Mouse (Mus musculus): ENCODE data around the gene Slc31a2. TPM values are rescaled to one million over a fixed set of nuclear protein-coding genes. Genes with fewer than 3 reads are reported as not detected.

The Slc31a2 gene
- polyA plus RNA-seq, 1 experiment from 2014 or later = 18.0 TPM

DNA sequence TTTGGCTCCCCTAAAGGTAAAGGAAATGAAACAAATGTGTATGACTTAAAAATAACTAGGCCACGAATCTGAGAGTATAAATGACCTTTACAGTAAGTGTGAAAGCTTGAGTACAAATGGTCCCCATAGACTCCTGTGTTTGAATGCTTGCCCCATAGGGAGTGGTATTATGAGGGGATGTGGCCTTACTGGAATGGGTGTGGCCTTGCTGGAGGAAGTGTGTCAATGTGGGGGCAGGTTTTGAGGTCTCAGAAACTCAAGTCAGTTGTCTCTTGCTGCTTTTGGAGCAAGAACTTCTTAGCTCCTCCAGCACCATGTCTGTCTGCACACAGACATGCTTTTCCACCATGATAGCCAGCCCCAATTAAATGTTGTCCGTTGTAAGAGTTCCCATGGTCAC is 54.1 kb downstream of the Slc31a2 start:
- Histone ChIP-seq H3K27me3 (replicated peaks; ENCODE audit: control insufficient read depth, insufficient read depth, low read length) (no peaks in the 10 kb centered on the region), H3K4me1 (ENCODE audit: control insufficient read depth, insufficient read depth, low read length) (no peaks in the 10 kb centered on the region), H3K9me3 (ENCODE audit: control insufficient read depth, low read length) (no peaks in the 10 kb centered on the region), H3K4me3 (ENCODE audit: low read depth, low read length) (no peak overlapping the region), H3K4me2 (ENCODE audit: low read depth, low read length) (no peak overlapping the region), H3K9ac (ENCODE audit: low read depth, low read length) (no peak overlapping the region), H3K36me3 (ENCODE audit: control insufficient read depth, insufficient read depth, low read length) (peaks cover 66% of the 10 kb centered on the region), H3K27ac (replicated peaks; ENCODE audit: low read depth, low read length) (no peak overlapping the region)
- ATAC-seq (ENCODE audit: low read depth) (no peak), DNase-seq (ENCODE audit: low spot score) (no peak)
- 84% methylated on average over 2 of the region's 2 CpGs for WGBS

DNA sequence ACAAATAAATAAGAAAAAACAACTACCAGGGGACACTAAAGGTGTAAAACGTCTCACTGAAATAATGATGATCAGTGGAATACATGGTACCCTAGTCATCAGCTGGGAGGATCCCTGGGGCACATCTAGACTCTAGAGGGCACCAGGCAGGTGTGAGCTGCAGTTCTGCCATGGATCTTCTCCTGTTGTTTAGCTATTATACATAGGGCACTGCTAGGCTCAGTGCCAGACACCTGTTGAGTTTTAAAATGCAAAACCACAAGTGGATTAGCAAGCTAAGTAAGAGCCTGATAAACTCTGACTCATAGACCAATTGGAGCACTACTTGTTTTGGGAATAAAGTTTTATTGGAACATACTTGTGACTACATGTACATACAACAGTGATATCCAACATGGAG is 55.9 kb downstream of the Slc31a2 start:
- H3K4me2 ChIP-seq (ENCODE audit: low read depth, low read length) = no peak overlapping the region
- peaks cover 68% of the 10 kb centered on the region for H3K36me3 ChIP-seq (ENCODE audit: control insufficient read depth, insufficient read depth, low read length)
- no peaks in the 10 kb centered on the region for H3K9me3 ChIP-seq (ENCODE audit: control insufficient read depth, low read length)
- no peak overlapping the region for H3K9ac ChIP-seq (ENCODE audit: low read depth, low read length)
- 84% methylated on average over 1 of the region's 1 CpGs for WGBS
- H3K27me3 ChIP-seq (replicated peaks; ENCODE audit: control insufficient read depth, insufficient read depth, low read length) = no peaks in the 10 kb centered on the region
- peak; percentile 21 for DNase-seq (ENCODE audit: low spot score)
- 0 out of 2 replicates have a peak, but pooled peaks have one; percentile 26 for ATAC-seq (ENCODE audit: low read depth)
- no peak overlapping the region for H3K4me3 ChIP-seq (ENCODE audit: low read depth, low read length)
- H3K4me1 ChIP-seq (ENCODE audit: control insufficient read depth, insufficient read depth, low read length) = no peaks in the 10 kb centered on the region
- no peak overlapping the region for H3K27ac ChIP-seq (replicated peaks; ENCODE audit: low read depth, low read length)

- Histone ChIP-seq H3K4me1 (ENCODE audit: control insufficient read depth, insufficient read depth, low read length) (no peaks in the 10 kb centered on the region), H3K9ac (ENCODE audit: low read depth, low read length) (no peak overlapping the region), H3K4me2 (ENCODE audit: low read depth, low read length) (no peak overlapping the region), H3K27ac (replicated peaks; ENCODE audit: low read depth, low read length) (no peak overlapping the region), H3K4me3 (ENCODE audit: low read depth, low read length) (no peak overlapping the region), H3K9me3 (ENCODE audit: control insufficient read depth, low read length) (no peaks in the 10 kb centered on the region), H3K27me3 (replicated peaks; ENCODE audit: control insufficient read depth, insufficient read depth, low read length) (no peaks in the 10 kb centered on the region), H3K36me3 (ENCODE audit: control insufficient read depth, insufficient read depth, low read length) (peaks cover 84% of the 10 kb centered on the region)
- no peak for DNase-seq (ENCODE audit: low spot score)
- 91% methylated on average over 3 of the region's 3 CpGs for WGBS
- ATAC-seq (ENCODE audit: low read depth) = no peak
These were observed 60.3 kb downstream of the Slc31a2 start for GRCm38 (mm10) chr4:62322684-62323083.

- Histone ChIP-seq H3K27me3 (replicated peaks; ENCODE audit: control insufficient read depth, insufficient read depth, low read length) (no peaks in the 10 kb centered on the region), H3K4me1 (ENCODE audit: control insufficient read depth, insufficient read depth, low read length) (no peaks in the 10 kb centered on the region), H3K27ac (replicated peaks; ENCODE audit: low read depth, low read length) (no peak overlapping the region), H3K9me3 (ENCODE audit: control insufficient read depth, low read length) (no peaks in the 10 kb centered on the region), H3K36me3 (ENCODE audit: control insufficient read depth, insufficient read depth, low read length) (peaks cover 83% of the 10 kb centered on the region), H3K4me2 (ENCODE audit: low read depth, low read length) (no peak overlapping the region), H3K9ac (ENCODE audit: low read depth, low read length) (no peak overlapping the region), H3K4me3 (ENCODE audit: low read depth, low read length) (no peak overlapping the region)
- DNase-seq (ENCODE audit: low spot score) (no peak), ATAC-seq (ENCODE audit: low read depth) (no peak)
These were observed 63.7 kb downstream of the Slc31a2 start for GRCm38 (mm10) chr4:62326111-62326510.

DNA sequence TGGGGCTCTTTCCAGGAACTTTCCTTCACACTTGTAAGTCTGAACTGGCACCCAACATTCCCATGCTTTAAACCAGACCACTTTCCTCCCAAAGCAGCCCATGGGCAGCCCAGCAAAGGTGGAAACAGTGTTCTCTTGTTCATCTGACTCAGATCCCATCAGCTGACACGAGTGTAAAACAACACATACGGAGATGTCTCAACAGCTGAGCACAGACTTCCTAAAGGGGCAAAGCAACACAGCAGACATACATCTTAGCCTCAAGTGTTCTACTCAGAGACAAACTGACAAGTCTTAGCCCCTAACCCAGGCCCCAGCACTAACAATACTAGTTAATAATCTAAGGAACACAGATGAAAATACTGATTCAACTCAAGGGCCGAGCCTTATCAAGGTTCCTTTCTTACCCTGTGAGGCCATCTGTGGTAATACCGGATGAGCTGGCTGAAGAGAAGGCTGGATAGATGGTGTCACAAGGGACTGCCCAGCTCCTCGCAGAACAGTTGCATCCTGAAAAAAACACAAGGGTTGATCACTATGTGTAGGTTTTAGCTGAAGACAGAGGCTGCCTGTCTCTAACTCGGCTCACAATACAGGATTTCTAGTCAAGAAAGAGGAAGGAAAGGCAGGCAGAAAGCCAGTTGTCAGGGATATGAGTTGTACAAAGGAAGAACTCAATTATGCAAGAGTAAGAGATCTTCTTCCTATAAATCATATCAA is 66.7 kb downstream of the Slc31a2 start:
- Histone ChIP-seq H3K4me2 (ENCODE audit: low read depth, low read length) (no peak overlapping the region), H3K36me3 (ENCODE audit: control insufficient read depth, insufficient read depth, low read length) (peaks cover 82% of the 10 kb centered on the region)
- DNase-seq (ENCODE audit: low spot score) = no peak

DNA sequence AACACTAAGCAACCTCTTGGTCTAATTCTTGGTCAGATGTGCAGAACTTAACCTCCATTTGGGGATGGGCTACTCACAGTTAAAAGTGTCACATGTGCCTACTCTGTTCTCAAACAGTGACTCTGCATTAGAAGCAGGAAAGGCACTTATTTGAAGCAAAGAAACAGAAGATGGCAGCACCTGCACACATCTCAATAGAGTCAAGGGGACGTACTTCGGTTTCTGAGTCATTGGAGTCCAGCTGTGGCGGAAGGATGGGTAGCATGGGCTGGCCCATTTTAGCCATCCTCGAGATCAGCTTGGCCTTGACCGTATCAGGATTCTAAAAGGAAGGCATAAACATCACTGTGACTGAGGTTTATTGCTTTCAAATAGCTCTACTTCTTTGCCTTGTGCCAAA is 69.6 kb downstream of the Slc31a2 start:
- H3K4me2 ChIP-seq (ENCODE audit: low read depth, low read length) = no peak overlapping the region
- H3K36me3 ChIP-seq (ENCODE audit: control insufficient read depth, insufficient read depth, low read length) = peaks cover 82% of the 10 kb centered on the region
- no peak overlapping the region for H3K9ac ChIP-seq (ENCODE audit: low read depth, low read length)
- H3K27me3 ChIP-seq (replicated peaks; ENCODE audit: control insufficient read depth, insufficient read depth, low read length) = no peaks in the 10 kb centered on the region
- no peaks in the 10 kb centered on the region for H3K9me3 ChIP-seq (ENCODE audit: control insufficient read depth, low read length)
- DNase-seq (ENCODE audit: low spot score) = no peak
- no peak overlapping the region for H3K27ac ChIP-seq (replicated peaks; ENCODE audit: low read depth, low read length)
- H3K4me3 ChIP-seq (ENCODE audit: low read depth, low read length) = no peak overlapping the region
- no peak for ATAC-seq (ENCODE audit: low read depth)
- no peaks in the 10 kb centered on the region for H3K4me1 ChIP-seq (ENCODE audit: control insufficient read depth, insufficient read depth, low read length)
- WGBS = 76% methylated on average over 5 of the region's 5 CpGs

More for the DNA sequence above, 66.7 kb downstream of the Slc31a2 start:
- Histone ChIP-seq H3K4me1 (ENCODE audit: control insufficient read depth, insufficient read depth, low read length) (no peaks in the 10 kb centered on the region), H3K27ac (replicated peaks; ENCODE audit: low read depth, low read length) (no peak overlapping the region), H3K9ac (ENCODE audit: low read depth, low read length) (no peak overlapping the region), H3K9me3 (ENCODE audit: control insufficient read depth, low read length) (no peaks in the 10 kb centered on the region), H3K27me3 (replicated peaks; ENCODE audit: control insufficient read depth, insufficient read depth, low read length) (no peaks in the 10 kb centered on the region), H3K4me3 (ENCODE audit: low read depth, low read length) (no peak overlapping the region)
- WGBS = 84% methylated on average over 6 of the region's 6 CpGs
- no peak for ATAC-seq (ENCODE audit: low read depth)

DNA sequence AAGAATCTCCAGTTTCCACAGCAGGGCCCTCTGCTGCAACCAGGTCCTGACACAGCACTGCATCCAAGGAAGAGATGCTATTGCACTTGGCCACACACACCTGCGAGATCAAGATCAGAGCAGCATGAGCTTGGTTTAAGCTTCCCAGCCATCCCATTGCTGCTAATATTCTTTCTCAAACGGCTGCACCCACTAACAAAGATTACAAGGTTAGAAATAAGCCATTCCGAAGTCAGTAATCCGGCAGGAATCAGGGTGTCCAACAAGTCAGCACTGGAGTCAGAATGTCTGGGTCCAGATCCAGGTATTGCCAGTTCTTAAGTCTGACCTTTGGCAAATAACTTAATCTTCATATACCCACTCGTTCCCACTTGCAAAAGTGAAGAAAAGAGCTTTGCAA is 76.2 kb downstream of the Slc31a2 start:
- Histone ChIP-seq H3K4me1 (ENCODE audit: control insufficient read depth, insufficient read depth, low read length) (no peaks in the 10 kb centered on the region), H3K27ac (replicated peaks; ENCODE audit: low read depth, low read length) (no peak overlapping the region), H3K4me3 (ENCODE audit: low read depth, low read length) (no peak overlapping the region), H3K9me3 (ENCODE audit: control insufficient read depth, low read length) (no peaks in the 10 kb centered on the region), H3K27me3 (replicated peaks; ENCODE audit: control insufficient read depth, insufficient read depth, low read length) (no peaks in the 10 kb centered on the region), H3K36me3 (ENCODE audit: control insufficient read depth, insufficient read depth, low read length) (peaks cover 56% of the 10 kb centered on the region), H3K4me2 (ENCODE audit: low read depth, low read length) (no peak overlapping the region), H3K9ac (ENCODE audit: low read depth, low read length) (no peak overlapping the region)
- DNase-seq (ENCODE audit: low spot score) = no peak
- WGBS = 83% methylated on average over 5 of the region's 5 CpGs
- no peak for ATAC-seq (ENCODE audit: low read depth)

DNA sequence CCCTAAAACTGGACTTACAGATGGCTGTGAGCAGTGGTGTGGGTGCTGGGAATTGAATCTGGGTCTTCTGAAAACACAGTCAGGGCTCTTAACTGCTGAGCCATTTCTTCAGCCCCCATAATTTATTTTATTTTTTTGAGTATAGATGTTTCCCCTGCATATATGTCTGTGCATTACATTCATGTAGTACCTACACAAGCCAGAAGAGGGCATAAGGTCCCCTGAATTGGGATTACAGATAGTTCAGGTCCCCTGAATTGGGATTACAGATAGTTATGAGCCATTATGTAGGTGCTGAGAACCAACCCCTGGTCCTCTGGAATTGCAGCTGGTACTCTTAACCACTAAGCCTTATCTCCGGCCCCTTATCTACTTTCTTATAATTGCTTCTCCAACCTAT is 81.6 kb downstream of the Slc31a2 start:
- no peak overlapping the region for H3K27ac ChIP-seq (replicated peaks; ENCODE audit: low read depth, low read length)
- H3K4me2 ChIP-seq (ENCODE audit: low read depth, low read length) = no peak overlapping the region
- H3K4me3 ChIP-seq (ENCODE audit: low read depth, low read length) = no peak overlapping the region
- DNase-seq (ENCODE audit: low spot score) (no peak), ATAC-seq (ENCODE audit: low read depth) (no peak)
- no peaks in the 10 kb centered on the region for H3K9me3 ChIP-seq (ENCODE audit: control insufficient read depth, low read length)
- H3K27me3 ChIP-seq (replicated peaks; ENCODE audit: control insufficient read depth, insufficient read depth, low read length) = no peaks in the 10 kb centered on the region
- peaks cover 42% of the 10 kb centered on the region for H3K36me3 ChIP-seq (ENCODE audit: control insufficient read depth, insufficient read depth, low read length)
- 97% methylated on average over 1 of the region's 1 CpGs for WGBS
- no peak overlapping the region for H3K9ac ChIP-seq (ENCODE audit: low read depth, low read length)
- no peaks in the 10 kb centered on the region for H3K4me1 ChIP-seq (ENCODE audit: control insufficient read depth, insufficient read depth, low read length)

DNA sequence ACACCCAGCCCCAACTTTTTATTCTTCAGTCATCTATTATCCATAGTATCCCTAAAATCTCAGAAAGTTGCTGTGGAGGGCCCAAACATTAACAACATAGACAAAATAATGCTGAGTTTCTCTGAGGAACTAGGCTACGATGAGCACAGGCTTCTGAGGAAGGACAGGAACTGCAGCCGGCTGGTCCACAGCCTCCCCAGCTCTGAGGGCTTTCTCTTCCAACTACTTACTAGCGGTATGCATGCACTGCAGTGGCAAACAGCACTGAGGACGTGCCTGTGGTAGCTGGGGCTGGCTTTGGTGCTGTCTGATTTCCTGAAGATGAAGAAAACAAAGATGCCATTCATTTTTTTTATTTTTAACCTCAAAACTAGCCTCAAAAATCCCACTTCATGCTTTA is 83.5 kb downstream of the Slc31a2 start:
- DNase-seq (ENCODE audit: low spot score) (no peak), ATAC-seq (ENCODE audit: low read depth) (no peak)
- peaks cover 29% of the 10 kb centered on the region for H3K36me3 ChIP-seq (ENCODE audit: control insufficient read depth, insufficient read depth, low read length)
- H3K4me2 ChIP-seq (ENCODE audit: low read depth, low read length) = no peak overlapping the region
- no peak overlapping the region for H3K9ac ChIP-seq (ENCODE audit: low read depth, low read length)
- H3K27me3 ChIP-seq (replicated peaks; ENCODE audit: control insufficient read depth, insufficient read depth, low read length) = no peaks in the 10 kb centered on the region
- no peaks in the 10 kb centered on the region for H3K9me3 ChIP-seq (ENCODE audit: control insufficient read depth, low read length)
- H3K27ac ChIP-seq (replicated peaks; ENCODE audit: low read depth, low read length) = no peak overlapping the region
- 80% methylated on average over 4 of the region's 4 CpGs for WGBS
- no peaks in the 10 kb centered on the region for H3K4me1 ChIP-seq (ENCODE audit: control insufficient read depth, insufficient read depth, low read length)
- H3K4me3 ChIP-seq (ENCODE audit: low read depth, low read length) = no peak overlapping the region
